Mouse (Mus musculus): ENCODE data around the gene Neu1.

DNA sequence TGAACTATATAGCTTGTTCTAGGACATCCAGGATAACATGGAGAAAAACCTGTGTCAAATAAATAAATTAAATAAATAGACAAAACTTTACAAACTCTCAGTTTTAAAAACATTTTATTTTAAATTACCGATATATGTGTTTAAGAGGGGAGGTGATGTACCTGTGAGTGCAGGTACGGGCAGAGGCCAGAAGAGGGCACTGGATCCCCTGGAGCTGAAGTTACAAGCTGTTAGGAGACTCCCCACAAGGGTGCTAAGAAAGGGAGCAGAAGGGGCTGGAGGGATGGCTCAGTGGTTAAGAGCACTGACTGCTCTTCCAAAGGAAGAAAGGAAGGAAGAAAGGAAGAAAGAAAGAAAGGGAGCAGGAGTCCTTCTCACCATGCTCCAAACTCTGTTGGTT lies 39.7 kb upstream of the Neu1 start:
- TF ChIP-seq CTCF (IDR thresholded peaks at IDR 0.05; ENCODE audit: low read depth, low read length): no peak
- no peak for TF ChIP-seq GATA1 (IDR thresholded peaks at IDR 0.05; ENCODE audit: borderline replicate concordance, low read length)
- TF ChIP-seq TAL1 (conservative IDR thresholded peaks at IDR 0.05; ENCODE audit: low read depth, low read length): no peak
